Mouse (Mus musculus) heart, adult 2 months (tissue): ENCODE measurements around the gene Gm19426.

ENCODE experiments used
- CTCF ChIP-seq: fragments of 200-600 bp; IDR thresholded peaks from 2 replicates; pipeline ENCODE4 v1.8.1; 2022; ENCODE audit warnings: antibody characterized with exemption, mild to moderate bottlenecking, moderate library complexity
- EP300 ChIP-seq: fragments of 200-500 bp; IDR thresholded peaks from 2 replicates; pipeline ENCODE4 v1.6.1; 2011; ENCODE audit warnings: low read depth, low read length, control low read depth; ENCODE audit not compliant: insufficient read depth
- POLR2A ChIP-seq: fragments of 200-500 bp; IDR thresholded peaks from 2 replicates; pipeline ENCODE4 v1.6.1; 2011; ENCODE audit warnings: mild to moderate bottlenecking, low read depth, low read length, control low read depth; ENCODE audit not compliant: insufficient read depth

GRCm38 (mm10) chr2:84772454-84772853 is 29.0 kb upstream of the Gm19426 start:
- TF ChIP-seq POLR2A (no peak), CTCF (no peak), EP300 (no peak)
